Mouse (Mus musculus) liver, adult 2 months (tissue): ENCODE results near the gene Ccn5. TPM values are rescaled to one million over a fixed set of nuclear protein-coding genes. Genes with fewer than 3 reads are reported as not detected.

Experiments
- DNase-seq: peaks from one replicate; pipeline ENCODE4 v3.0.0-alpha.2; 2011; ENCODE audit warnings: low read depth, low spot score; ENCODE audit errors: extremely low read depth
- H3K27ac ChIP-seq: fragments of 200-500 bp; replicated peaks from 2 replicates; pipeline ENCODE4 v1.5.1; 2012; ENCODE audit warnings: low read depth, mild to moderate bottlenecking, control low read depth, inconsistent platforms, low read length; ENCODE audit not compliant: insufficient read depth
- H3K27me3 ChIP-seq: fragments of 200-500 bp; 2 replicates; pipeline ENCODE4 v1.6.1; 2012; ENCODE audit warnings: mild to moderate bottlenecking, moderate library complexity, low read length, inconsistent platforms; ENCODE audit not compliant: control insufficient read depth, insufficient read depth
- H3K36me3 ChIP-seq: fragments of 200-500 bp; 2 replicates; pipeline ENCODE4 v1.6.1; 2012; ENCODE audit warnings: low read length, inconsistent platforms; ENCODE audit not compliant: control insufficient read depth, insufficient read depth
- H3K4me1 ChIP-seq: fragments of 200-500 bp; 2 replicates; pipeline ENCODE4 v1.6.1; 2011; ENCODE audit warnings: low read length; ENCODE audit not compliant: control insufficient read depth, insufficient read depth
- H3K4me3 ChIP-seq: fragments of 200-500 bp; 2 replicates; pipeline ENCODE4 v1.5.1; 2011; ENCODE audit warnings: low read depth, mild to moderate bottlenecking, control low read depth, low read length, moderate library complexity; ENCODE audit not compliant: insufficient read depth
- H3K79me2 ChIP-seq: fragments of 200-500 bp; 2 replicates; pipeline ENCODE4 v1.6.1; 2012; ENCODE audit warnings: inconsistent platforms, mild to moderate bottlenecking, low read length, moderate library complexity; ENCODE audit not compliant: control insufficient read depth, insufficient read depth
- H3K9ac ChIP-seq: fragments of 200-500 bp; 2 replicates; pipeline ENCODE4 v1.6.1; 2012; ENCODE audit warnings: low read depth, mild to moderate bottlenecking, control low read depth, inconsistent platforms, low read length
- CTCF ChIP-seq: fragments of 200-500 bp; IDR thresholded peaks from 2 replicates; pipeline ENCODE4 v1.5.1; 2011; ENCODE audit warnings: low read depth, low read length, control low read depth
- POLR2A ChIP-seq: fragments of 200-500 bp; IDR thresholded peaks from 2 replicates; pipeline ENCODE4 v1.6.1; 2011; ENCODE audit warnings: low read length, control low read depth; ENCODE audit not compliant: insufficient read depth; ENCODE audit errors: extremely low read depth
- WGBS: fragments of 180-500 bp; shearing (Covaris S2); methylation state at CpG from one replicate; pipeline ENCODE4 v1.1.7; 2018; 5-methylcytosine and 5-hydroxymethylcytosine counted together
- polyA plus RNA-seq: library from polyadenylated mRNA; depleted of rRNA; stranded (reverse); fragments of >200 nt; gene quantifications from 2 replicates; pipeline ENCODE4 v1.2.3, GENCODE M21; 2012
- total RNA-seq: library from RNA; depleted of rRNA; stranded (reverse); fragments of >200 nt; gene quantifications from 2 replicates; pipeline ENCODE4 v1.2.3, GENCODE M21; 2014

Gene Ccn5
- total and polyA plus RNA-seq, 2 experiments: 0.09 to 0.23 TPM

DNA sequence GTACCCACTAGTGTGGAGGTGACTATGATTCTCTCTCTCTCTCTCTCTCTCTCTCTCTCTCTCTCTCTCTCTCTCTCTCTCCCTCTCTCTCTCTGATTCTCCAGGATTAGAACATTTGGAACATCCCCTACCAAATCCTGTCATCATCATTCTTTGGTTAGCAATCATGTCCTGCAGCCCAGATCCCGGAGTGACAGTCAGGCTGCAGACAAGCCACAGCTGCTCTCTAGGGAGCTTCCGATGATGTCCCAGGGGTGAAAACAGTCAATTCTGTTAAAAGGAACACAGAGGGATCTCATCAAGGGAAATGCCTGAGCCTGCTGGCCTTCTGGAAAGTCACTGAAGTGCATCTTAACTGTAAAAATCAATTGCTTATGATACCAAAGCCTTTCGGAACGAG lies 21.4 kb downstream of the Ccn5 start:
- no peak overlapping the region for H3K9ac ChIP-seq
- no peak for DNase-seq
- 77% methylated on average over 4 of the region's 4 CpGs for WGBS

GRCm38 (mm10) chr2:163853461-163853901 lies 32.8 kb downstream of the Ccn5 start, which contains the start of gene Kcnk15:
Gene Kcnk15, plus strand, starts transcription at chr2:163853651.
- WGBS: 3% methylated on average over 38 of the region's 38 CpGs
- H3K27me3 ChIP-seq: peaks cover 10% of the 10 kb centered on the region; the same call in 1 of the 2 replicates
- no peaks in the 10 kb centered on the region for H3K79me2 ChIP-seq
- no peak for DNase-seq
- H3K4me1 ChIP-seq: peaks cover 2% of the 10 kb centered on the region; the same call in 1 of the 2 replicates
- TF ChIP-seq CTCF: no peak
- TF ChIP-seq POLR2A: no peak
- no peak within 1 kb of the TSS for H3K9ac ChIP-seq
- no peaks in the 10 kb centered on the region for H3K36me3 ChIP-seq
- H3K27ac ChIP-seq: no peak within 1 kb of the TSS
- no peak within 1 kb of the TSS for H3K4me3 ChIP-seq

More for the DNA sequence above, 21.4 kb downstream of the Ccn5 start:
- H3K36me3 ChIP-seq: no peaks in the 10 kb centered on the region
- H3K27ac ChIP-seq: no peak overlapping the region
- H3K27me3 ChIP-seq: no peaks in the 10 kb centered on the region
- no peaks in the 10 kb centered on the region for H3K79me2 ChIP-seq
- TF ChIP-seq POLR2A (no peak), CTCF (no peak)
- H3K4me3 ChIP-seq: no peak overlapping the region
- H3K4me1 ChIP-seq: peaks cover 3% of the 10 kb centered on the region

- H3K9ac ChIP-seq: no peak overlapping the region
- 79% methylated on average over 6 of the region's 6 CpGs for WGBS
- DNase-seq: no peak
- H3K4me1 ChIP-seq: peaks cover 2% of the 10 kb centered on the region; the same call in 1 of the 2 replicates
- no peak overlapping the region for H3K27ac ChIP-seq
- no peaks in the 10 kb centered on the region for H3K36me3 ChIP-seq
- no peaks in the 10 kb centered on the region for H3K79me2 ChIP-seq
- H3K4me3 ChIP-seq: no peak overlapping the region
- TF ChIP-seq POLR2A: no peak
- H3K27me3 ChIP-seq: peaks cover 13% of the 10 kb centered on the region; the same call in 1 of the 2 replicates
These were observed 36.6 kb downstream of the Ccn5 start for GRCm38 (mm10) chr2:163857233-163857632.

GRCm38 (mm10) chr2:163858254-163858947 lies 37.7 kb downstream of the Ccn5 start:
- H3K27ac ChIP-seq: no peak overlapping the region
- peaks cover 2% of the 10 kb centered on the region; the same call in 1 of the 2 replicates for H3K4me1 ChIP-seq
- H3K4me3 ChIP-seq: no peak overlapping the region
- peaks cover 13% of the 10 kb centered on the region; the same call in 1 of the 2 replicates for H3K27me3 ChIP-seq
- no peak for DNase-seq
- H3K9ac ChIP-seq: no peak overlapping the region
- no peaks in the 10 kb centered on the region for H3K79me2 ChIP-seq
- 13% methylated on average over 50 of the region's 50 CpGs for WGBS
- no peaks in the 10 kb centered on the region for H3K36me3 ChIP-seq
- TF ChIP-seq POLR2A: no peak
- peak; percentile 75 for TF ChIP-seq CTCF

DNA sequence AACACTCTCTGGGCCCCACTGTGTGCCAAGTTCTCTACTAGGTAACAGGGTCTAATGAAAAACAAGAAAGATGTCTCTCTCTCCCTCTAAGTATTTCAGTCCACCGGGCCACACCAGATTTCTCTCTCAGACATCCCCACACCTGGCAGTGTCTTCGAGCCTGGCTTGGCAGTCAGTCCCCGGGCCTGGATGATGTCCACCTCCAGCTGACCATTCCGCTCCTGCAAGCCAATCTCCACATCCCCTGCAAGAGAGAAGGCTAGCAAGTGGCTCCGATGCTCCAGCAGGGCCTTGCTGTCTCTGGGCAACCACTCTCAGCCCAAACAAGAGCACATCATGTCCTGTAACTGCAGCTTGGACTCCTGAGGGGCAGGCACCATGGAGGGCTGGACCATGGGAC lies 44.6 kb downstream of the Ccn5 start:
- WGBS: 89% methylated on average over 5 of the region's 5 CpGs
- Histone ChIP-seq H3K36me3 (no peaks in the 10 kb centered on the region), H3K27ac (no peak overlapping the region), H3K9ac (no peak overlapping the region), H3K4me3 (no peak overlapping the region), H3K4me1 (no peaks in the 10 kb centered on the region), H3K79me2 (no peaks in the 10 kb centered on the region), H3K27me3 (no peaks in the 10 kb centered on the region)
- TF ChIP-seq CTCF: no peak
- TF ChIP-seq POLR2A: no peak
- no peak for DNase-seq

DNA sequence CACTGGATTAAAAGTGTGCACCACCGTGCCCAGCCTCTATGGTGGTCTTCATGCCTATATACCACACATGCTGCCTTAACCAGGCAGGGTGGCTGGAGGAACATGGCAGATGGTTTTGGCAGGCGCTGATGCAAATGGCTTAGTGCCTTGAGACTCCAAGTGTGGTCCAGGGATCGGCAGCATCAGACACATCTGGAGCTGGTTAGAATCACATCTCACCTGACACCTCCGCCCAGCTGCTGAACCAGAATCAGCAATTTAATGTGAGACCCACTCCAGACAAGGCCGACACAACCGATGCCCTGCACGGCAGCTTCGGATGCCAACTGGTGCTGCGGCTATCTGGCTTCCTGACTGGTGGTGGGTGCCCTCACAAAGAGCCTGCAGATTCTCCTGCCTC lies 45.4 kb downstream of the Ccn5 start:
- no peak for DNase-seq
- Histone ChIP-seq H3K27me3 (no peaks in the 10 kb centered on the region), H3K4me1 (no peaks in the 10 kb centered on the region), H3K36me3 (no peaks in the 10 kb centered on the region), H3K9ac (no peak overlapping the region), H3K27ac (no peak overlapping the region), H3K4me3 (no peak overlapping the region), H3K79me2 (no peaks in the 10 kb centered on the region)
- TF ChIP-seq CTCF (no peak), POLR2A (no peak)
- 89% methylated on average over 9 of the region's 9 CpGs for WGBS
